Mouse (Mus musculus) urinary bladder, postnatal 10 days (tissue): ENCODE measurements around the gene Habp2.
A peak's percentile ranks its signal among the peaks of the same experiment; 100 is the strongest.

ENCODE experiments used
- DNase-seq: peaks from one replicate; pipeline ENCODE4 v3.0.0; 2022; ENCODE audit warnings: low spot score

Gene Habp2

GRCm38 (mm10) chr19:56286866-56287265, at the start of gene Habp2:
Gene Habp2 (plus strand): TSS chr19:56287137.
- DNase-seq = no peak

DNA sequence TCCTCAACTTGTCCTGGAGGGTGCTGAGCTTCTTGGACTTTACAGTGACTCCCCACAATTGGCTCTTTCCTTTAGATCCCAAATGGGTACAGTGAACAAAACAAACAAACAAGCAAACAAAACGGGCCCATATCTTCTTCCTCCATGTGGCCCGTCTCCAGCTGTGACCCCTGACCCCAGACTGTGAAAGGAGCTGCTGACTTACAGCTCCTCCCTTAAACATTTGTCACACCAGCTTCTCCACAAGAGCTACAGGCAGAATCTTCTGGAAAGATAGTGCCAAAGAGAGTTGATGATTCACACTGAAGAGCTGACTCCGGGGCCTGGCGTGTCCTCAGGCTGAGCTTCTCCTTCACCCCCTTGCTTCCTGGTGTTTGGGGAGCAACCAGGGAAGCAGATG, 48.4 kb upstream of the Habp2 start:
- DNase-seq = no peak

DNA sequence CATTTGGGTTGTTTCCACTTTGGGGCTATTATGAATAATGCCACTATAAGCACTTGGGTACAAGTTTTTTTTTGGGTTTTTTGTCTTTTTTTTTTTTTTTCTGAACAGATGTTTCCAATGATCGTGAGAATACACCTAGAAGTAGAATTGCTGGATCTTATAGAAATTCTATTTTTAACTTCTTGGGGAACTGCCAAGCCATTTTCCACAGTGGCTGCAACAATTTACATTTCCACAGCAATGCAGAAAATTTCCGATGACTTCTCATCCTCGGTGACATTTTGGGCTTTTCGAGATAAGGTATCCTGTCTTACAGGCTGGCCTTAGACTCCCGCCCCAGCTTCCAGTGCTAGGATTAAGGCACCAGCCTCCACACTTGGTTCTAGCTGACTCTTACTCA, 41.7 kb upstream of the Habp2 start:
- no peak for DNase-seq

DNA sequence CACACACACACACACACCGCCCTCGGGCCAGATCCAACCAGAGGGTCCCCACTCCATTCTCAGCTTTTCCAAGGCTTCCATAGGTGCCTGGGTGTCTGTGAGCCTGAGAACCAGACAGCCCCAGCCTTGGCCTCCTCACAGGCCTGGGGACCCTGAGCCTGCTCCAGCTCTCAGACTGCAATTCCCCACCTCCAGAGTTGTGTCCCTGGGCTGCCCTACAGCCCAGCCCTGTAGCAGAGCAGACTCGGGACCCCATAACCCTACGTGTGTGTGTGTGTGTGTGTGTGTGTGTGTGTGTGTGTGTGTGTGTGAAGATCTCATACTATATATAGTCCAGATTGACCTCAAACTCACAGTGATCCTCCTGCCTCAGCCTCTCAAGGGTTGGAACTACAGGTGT, 34.1 kb upstream of the Habp2 start:
- no peak for DNase-seq

DNA sequence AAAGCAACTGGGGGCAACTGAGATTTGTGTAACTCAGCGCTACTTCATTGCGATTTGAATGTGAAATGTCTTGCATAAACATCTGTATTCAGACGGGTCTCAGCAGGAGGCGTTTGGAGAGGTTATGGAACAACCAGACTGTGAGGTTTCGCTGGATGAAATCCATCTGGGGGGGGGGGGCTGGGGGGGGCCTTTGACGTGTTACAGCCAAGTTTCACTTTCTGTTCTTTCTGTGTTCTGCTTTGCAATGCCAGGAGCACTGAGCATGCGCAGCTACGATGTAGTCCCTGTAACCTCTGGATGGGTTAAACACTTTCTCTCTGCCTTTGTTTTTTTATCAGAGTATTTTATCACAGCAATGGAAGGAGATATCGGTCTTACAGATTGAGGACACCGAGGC, 33.7 kb upstream of the Habp2 start:
- no peak for DNase-seq

GRCm38 (mm10) chr19:56254751-56255150, 32.2 kb upstream of the Habp2 start:
- no peak for DNase-seq

DNA sequence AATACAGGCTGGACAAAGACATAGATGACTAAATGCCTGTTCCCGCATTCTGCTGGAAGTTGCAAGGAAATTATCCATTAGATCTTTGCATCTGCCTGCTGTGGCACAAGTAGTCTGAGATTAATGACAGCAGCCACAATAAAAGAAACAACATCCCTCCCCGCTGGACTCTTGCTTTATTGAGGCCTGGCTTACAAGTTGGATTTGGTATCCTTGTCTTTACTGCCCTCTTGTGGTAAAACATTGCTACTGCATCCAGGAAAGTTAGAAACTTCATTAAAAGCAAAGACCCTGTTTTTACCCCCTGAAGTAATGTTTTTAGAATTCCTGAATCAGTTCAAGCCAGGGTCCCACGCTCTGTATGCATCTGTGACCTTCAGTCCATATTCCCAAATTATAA, 31.4 kb upstream of the Habp2 start:
- DNase-seq = no peak

- DNase-seq = no peak
Observed at GRCm38 (mm10) chr19:56256235-56256634, 30.7 kb upstream of the Habp2 start.

- DNase-seq = no peak
Observed at GRCm38 (mm10) chr19:56256741-56257140, 30.2 kb upstream of the Habp2 start.

- DNase-seq = no peak
Observed at GRCm38 (mm10) chr19:56263696-56264095, 23.2 kb upstream of the Habp2 start.

DNA sequence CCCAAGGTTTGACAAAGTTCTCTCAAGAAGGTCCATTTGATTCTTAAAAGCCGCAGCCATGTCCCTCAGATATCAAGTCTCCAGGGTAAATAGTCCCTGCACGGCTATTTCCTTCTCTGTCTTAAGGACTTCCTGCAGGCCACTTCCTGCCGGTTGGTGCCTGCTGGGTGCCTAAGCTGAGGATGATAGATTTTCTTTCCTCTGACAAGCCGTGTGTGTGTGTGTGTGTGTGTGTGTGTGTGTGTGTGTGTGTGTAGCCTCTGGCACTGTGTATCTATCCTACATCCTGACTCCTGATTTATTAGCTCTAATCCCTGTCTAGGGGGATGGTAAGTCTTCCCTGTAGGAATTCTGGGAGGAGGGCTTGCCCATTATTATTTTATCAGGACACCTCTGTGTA, 22.8 kb upstream of the Habp2 start:
- no peak for DNase-seq

- no peak for DNase-seq
Observed at GRCm38 (mm10) chr19:56265149-56265548, 21.8 kb upstream of the Habp2 start.

- no peak for DNase-seq
Observed at GRCm38 (mm10) chr19:56272081-56272480, 14.9 kb upstream of the Habp2 start.

GRCm38 (mm10) chr19:56277140-56277804, 9.7 kb upstream of the Habp2 start:
- DNase-seq = no peak

- DNase-seq = no peak
Observed at GRCm38 (mm10) chr19:56277951-56278350, 9.0 kb upstream of the Habp2 start.

GRCm38 (mm10) chr19:56278366-56278765, 8.6 kb upstream of the Habp2 start:
- DNase-seq = no peak

DNA sequence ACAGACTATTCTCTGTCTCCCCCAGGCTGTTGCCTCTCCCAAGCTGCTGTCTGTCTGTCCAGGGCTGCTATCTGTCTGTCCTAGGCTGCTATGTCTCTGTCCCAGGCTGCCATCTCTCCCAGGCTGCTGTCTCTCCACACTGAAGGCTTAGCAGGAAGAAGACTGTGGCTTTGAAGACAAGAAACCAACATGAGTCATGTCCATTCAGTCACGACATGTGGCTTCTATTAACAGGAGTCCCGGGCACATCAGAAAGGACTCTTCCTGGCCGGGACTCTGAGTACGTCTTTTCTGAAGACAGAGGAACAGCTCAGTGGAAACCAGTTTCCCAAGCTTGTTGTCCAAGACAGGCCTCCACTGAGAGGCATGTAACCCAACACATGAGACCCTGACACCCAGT, 1.7 kb upstream of the Habp2 start:
- no peak for DNase-seq

- DNase-seq = no peak
Observed at GRCm38 (mm10) chr19:56287580-56288367, 837 bp downstream of the Habp2 start.

- no peak for DNase-seq
Observed at GRCm38 (mm10) chr19:56288436-56288835, 1.5 kb downstream of the Habp2 start.

DNA sequence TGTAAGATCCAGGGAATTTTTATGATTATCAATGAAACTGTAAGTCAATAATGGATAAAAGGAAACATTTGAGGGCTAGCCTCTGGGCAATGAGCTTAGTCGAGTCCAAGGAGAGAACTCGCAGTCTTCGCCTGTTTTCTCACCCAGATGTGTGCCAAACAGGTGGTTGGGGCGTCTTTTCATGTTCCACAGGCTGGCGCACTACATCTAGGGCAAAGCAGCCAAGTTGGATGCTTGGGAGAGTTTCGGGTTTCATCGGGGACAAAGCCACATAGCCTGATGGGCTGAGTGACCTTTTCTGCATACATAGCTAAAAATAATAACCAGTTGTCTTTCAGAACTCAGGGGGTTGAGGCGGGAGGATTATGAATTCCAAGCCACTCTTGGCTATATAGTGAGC, 2.7 kb downstream of the Habp2 start:
- DNase-seq = no peak

GRCm38 (mm10) chr19:56291898-56292297, 5.0 kb downstream of the Habp2 start:
- no peak for DNase-seq

- no peak for DNase-seq
Observed at GRCm38 (mm10) chr19:56292335-56292734, 5.4 kb downstream of the Habp2 start.

GRCm38 (mm10) chr19:56294654-56295399, 7.9 kb downstream of the Habp2 start:
- peak; percentile 38 for DNase-seq
